Mouse (Mus musculus) thymus, adult 2 months (tissue): ENCODE measurements around the gene Gm17617. TPM values are rescaled to one million over a fixed set of nuclear protein-coding genes. Genes with fewer than 3 reads are reported as not detected.

Source experiments
- DNase-seq: peaks from one replicate; pipeline ENCODE4 v3.0.0; 2021
- H3K27ac ChIP-seq: fragments of 200-500 bp; 2 replicates; pipeline ENCODE4 v1.5.1; 2012; ENCODE audit warnings: low read length, control low read depth; ENCODE audit not compliant: control insufficient read depth, insufficient read depth
- H3K27me3 ChIP-seq: fragments of 200-500 bp; 2 replicates; pipeline ENCODE4 v1.6.1; 2012; ENCODE audit warnings: mild to moderate bottlenecking, low read length, moderate library complexity, mixed read lengths; ENCODE audit not compliant: control insufficient read depth, insufficient read depth
- H3K36me3 ChIP-seq: fragments of 200-500 bp; 2 replicates; pipeline ENCODE4 v1.6.1; 2012; ENCODE audit warnings: mild to moderate bottlenecking, low read length, moderate library complexity; ENCODE audit not compliant: control insufficient read depth, insufficient read depth
- H3K4me1 ChIP-seq: fragments of 200-500 bp; replicated peaks from 2 replicates; pipeline ENCODE4 v1.6.1; 2012; ENCODE audit warnings: low read length; ENCODE audit not compliant: control insufficient read depth, insufficient read depth
- H3K4me3 ChIP-seq: fragments of 200-500 bp; 2 replicates; pipeline ENCODE4 v1.5.1; 2012; ENCODE audit warnings: mild to moderate bottlenecking, low read length, control low read depth, moderate library complexity; ENCODE audit not compliant: control insufficient read depth, insufficient read depth
- CTCF ChIP-seq: fragments of 200-500 bp; IDR thresholded peaks from 2 replicates; pipeline ENCODE4 v1.5.1; 2012; ENCODE audit warnings: mild to moderate bottlenecking, control low read depth, low read length, moderate library complexity, borderline replicate concordance; ENCODE audit not compliant: control insufficient read depth, poor library complexity, insufficient read depth; ENCODE audit errors: extremely low read depth
- POLR2A ChIP-seq: fragments of 200-500 bp; IDR thresholded peaks from 2 replicates; pipeline ENCODE4 v1.6.1; 2012; ENCODE audit warnings: mild to moderate bottlenecking, low read length, control low read depth, moderate library complexity; ENCODE audit not compliant: control insufficient read depth, poor library complexity, insufficient read depth; ENCODE audit errors: extremely low read depth
- WGBS: fragments of 180-500 bp; shearing (Covaris S2); methylation state at CpG from one replicate; pipeline ENCODE4 v1.1.7; 2018; 5-methylcytosine and 5-hydroxymethylcytosine counted together
- polyA plus RNA-seq: library from polyadenylated mRNA; depleted of rRNA; stranded (reverse); fragments of >200 nt; gene quantifications from 2 replicates; pipeline ENCODE4 v1.2.3, GENCODE M21; 2012

The Gm17617 gene
- polyA plus RNA-seq, 1 experiment, result not detected

- 89% methylated on average over 32 of the region's 32 CpGs for WGBS
- no peaks in the 10 kb centered on the region for H3K4me1 ChIP-seq
- TF ChIP-seq CTCF (no peak), POLR2A (no peak)
- DNase-seq, result no peak
- no peak overlapping the region for H3K4me3 ChIP-seq
- H3K36me3 ChIP-seq, result no peaks in the 10 kb centered on the region
- H3K27me3 ChIP-seq, result no peaks in the 10 kb centered on the region
- H3K27ac ChIP-seq, result no peak overlapping the region
Observed at GRCm38 (mm10) chr13:55166806-55167725, 33.7 kb upstream of the Gm17617 start.

GRCm38 (mm10) chr13:55165831-55166339, 32.5 kb upstream of the Gm17617 start:
- Histone ChIP-seq H3K4me3 (no peak overlapping the region), H3K36me3 (no peaks in the 10 kb centered on the region), H3K27me3 (no peaks in the 10 kb centered on the region), H3K27ac (no peak overlapping the region), H3K4me1 (no peaks in the 10 kb centered on the region)
- no peak for TF ChIP-seq CTCF
- TF ChIP-seq POLR2A, result no peak
- DNase-seq, result no peak
- 93% methylated on average over 16 of the region's 16 CpGs for WGBS

DNA sequence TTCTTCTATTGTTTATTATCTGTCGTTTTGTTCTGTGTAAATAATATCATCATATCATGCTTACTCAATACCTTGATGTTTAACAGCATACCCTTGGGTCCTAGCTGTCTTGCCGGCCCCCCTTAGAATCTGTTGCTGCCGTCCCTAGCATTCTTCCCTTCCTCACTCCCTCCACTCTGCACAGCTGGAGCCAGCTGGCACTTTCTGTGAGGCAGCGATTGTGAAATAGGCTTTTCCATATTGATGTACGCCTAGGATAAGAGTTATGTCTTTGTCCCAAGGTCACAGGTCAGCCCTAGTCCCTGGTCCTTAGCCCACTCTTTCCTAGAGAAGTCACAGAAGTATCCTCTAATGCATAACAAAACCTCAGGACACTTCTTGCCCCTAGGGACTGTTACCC, 30.2 kb upstream of the Gm17617 start:
- no peaks in the 10 kb centered on the region for H3K36me3 ChIP-seq
- no peak for DNase-seq
- TF ChIP-seq POLR2A, result no peak
- TF ChIP-seq CTCF, result no peak
- no peaks in the 10 kb centered on the region for H3K4me1 ChIP-seq
- H3K4me3 ChIP-seq, result no peak overlapping the region
- H3K27me3 ChIP-seq, result no peaks in the 10 kb centered on the region
- WGBS, result 86% methylated on average over 5 of the region's 5 CpGs
- H3K27ac ChIP-seq, result no peak overlapping the region

GRCm38 (mm10) chr13:55162365-55162764, 29.0 kb upstream of the Gm17617 start:
- TF ChIP-seq CTCF (no peak), POLR2A (no peak)
- no peaks in the 10 kb centered on the region for H3K4me1 ChIP-seq
- no peaks in the 10 kb centered on the region for H3K36me3 ChIP-seq
- 85% methylated on average over 7 of the region's 7 CpGs for WGBS
- H3K4me3 ChIP-seq, result no peak overlapping the region
- no peak overlapping the region for H3K27ac ChIP-seq
- no peak for DNase-seq
- no peaks in the 10 kb centered on the region for H3K27me3 ChIP-seq

- Histone ChIP-seq H3K27ac (no peak overlapping the region), H3K27me3 (peaks cover 8% of the 10 kb centered on the region; the same call in 1 of the 2 replicates)
- WGBS, result 97% methylated on average over 5 of the region's 5 CpGs
Observed at GRCm38 (mm10) chr13:55153951-55154350, 20.6 kb upstream of the Gm17617 start.

DNA sequence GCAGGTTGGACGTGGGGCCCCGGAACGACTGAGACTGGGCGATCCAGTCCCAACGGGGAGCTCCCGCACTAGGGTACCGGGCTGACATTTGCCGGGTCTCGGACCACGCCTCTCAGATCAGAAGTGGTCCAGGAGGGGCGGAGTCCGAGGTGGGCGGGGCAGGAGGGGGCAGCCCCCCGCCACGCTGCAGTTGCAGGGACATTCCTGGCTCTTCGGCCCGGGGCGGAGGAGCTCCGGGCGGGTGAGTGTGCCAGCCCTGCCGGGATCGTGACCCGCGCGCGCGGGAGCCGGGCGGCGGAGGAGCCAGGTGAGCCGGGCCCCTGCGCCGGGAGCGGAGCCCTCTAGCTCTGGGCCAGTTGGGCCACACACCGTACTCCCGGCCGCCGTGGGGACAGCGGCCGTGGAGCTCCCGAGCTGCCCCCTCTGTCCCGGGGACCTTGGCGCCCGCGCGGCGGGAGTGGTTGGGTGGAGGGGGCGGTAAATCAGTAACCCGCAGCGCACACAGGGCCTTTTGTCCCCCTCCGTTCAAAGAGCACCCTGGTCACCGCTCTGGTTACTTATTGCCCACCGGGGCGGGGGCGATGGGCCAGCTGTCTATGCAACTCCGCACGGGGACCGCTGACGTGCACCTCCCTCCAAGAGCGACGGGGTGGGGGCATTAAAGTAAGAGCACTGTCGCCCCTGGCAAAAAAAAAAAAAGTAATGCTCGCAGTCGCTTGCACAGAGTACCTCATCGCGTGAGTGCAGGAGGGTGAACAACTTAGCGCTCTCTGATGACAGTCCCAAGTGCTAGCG, 19.5 kb upstream of the Gm17617 start, which contains the start of gene Fgfr4:
Fgfr4 (plus strand) TSS at position 20 of the 795 bp plus-strand sequence.
- H3K27ac ChIP-seq, result no peak within 1 kb of the TSS
- DNase-seq, result no peak
- peaks cover 8% of the 10 kb centered on the region; the same call in 1 of the 2 replicates for H3K27me3 ChIP-seq
- 4% methylated on average over 68 of the region's 68 CpGs for WGBS
- H3K4me1 ChIP-seq, result peaks cover 4% of the 10 kb centered on the region
- 0 out of 2 replicates have a peak within 1 kb of the TSS, but pooled peaks have one; percentile 3 for H3K4me3 ChIP-seq
- H3K36me3 ChIP-seq, result no peaks in the 10 kb centered on the region
- TF ChIP-seq POLR2A (no peak), CTCF (no peak)

More at GRCm38 (mm10) chr13:55153951-55154350, 20.6 kb upstream of the Gm17617 start:
- no peaks in the 10 kb centered on the region for H3K36me3 ChIP-seq
- peaks cover 4% of the 10 kb centered on the region for H3K4me1 ChIP-seq
- no peak for TF ChIP-seq POLR2A
- no peak for TF ChIP-seq CTCF
- no peak overlapping the region for H3K4me3 ChIP-seq
- DNase-seq, result no peak
